8 mouse cellular contexts compared by ENCODE assay signal in the genomic region with DNA sequence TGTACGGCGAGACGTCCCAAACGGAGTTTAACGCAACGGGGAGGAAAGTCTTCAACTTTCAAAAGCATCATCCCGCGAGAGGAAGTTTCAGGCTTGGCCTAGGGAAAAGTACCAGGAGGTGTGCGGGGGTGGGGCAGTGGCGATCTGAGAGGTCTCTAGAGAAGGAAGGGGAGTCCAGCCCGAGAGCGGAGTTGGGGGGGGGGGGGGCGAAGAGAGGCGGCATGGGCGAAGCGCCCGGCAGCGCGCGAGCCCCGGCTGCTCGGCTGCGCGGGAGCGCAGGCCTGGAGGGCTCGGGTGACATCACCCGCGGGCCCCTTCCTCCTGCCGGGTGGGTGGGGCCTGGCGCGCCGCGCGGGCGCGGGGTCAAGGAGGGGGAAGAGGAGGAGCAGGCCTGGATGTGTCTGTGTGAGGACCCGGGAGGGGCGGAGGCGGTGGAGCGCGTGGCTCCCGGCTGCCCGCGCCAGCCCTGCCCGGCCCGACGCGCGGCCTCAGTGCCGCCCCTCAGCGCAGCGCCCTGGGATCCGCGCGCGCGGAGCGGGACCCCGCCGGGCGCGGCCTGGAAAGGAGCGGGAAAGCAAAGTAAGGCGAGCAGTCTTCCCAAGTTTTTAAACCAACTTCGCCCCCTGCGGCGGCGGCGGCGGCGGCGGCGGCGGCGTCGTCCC. TPM values are rescaled to one million over a fixed set of nuclear protein-coding genes. Genes with fewer than 3 reads are reported as not detected.
DNase-seq lines count a peak whose midpoint lies in the region; ATAC-seq and TF ChIP-seq lines count a peak whose summit lies in the region.

A gene (plus strand): TSS at position 406 of the 662 bp plus-strand sequence.

- ATAC-seq in intestine, postnatal 0 days = peak; percentile 76
- peak; percentile 94 for ATAC-seq in limb, embryonic 15.5 days (ENCODE audit: insufficient number of reproducible peaks, low FRiP score, low TSS enrichment, low read depth)
- ATAC-seq in midbrain, embryonic 16.5 days = peak; percentile 87

- DNase-seq in spleen, adult 2 months (ENCODE audit: low read depth in 1 of 2, low spot score in 2 of 2) = no peak
- no peak for DNase-seq in spleen, postnatal 14 days (ENCODE audit: low spot score in 2 of 2)
- peak; percentile 94 for DNase-seq in embryo, embryonic 9.5 days (ENCODE audit: extremely low spot score)
- DNase-seq in heart, adult 11 months = peak; percentile 99
- DNase-seq in testis, postnatal 14 days (ENCODE audit: low spot score) = peak; percentile 81

- no peak for TF ChIP-seq POLR2A in spleen, adult 2 months (IDR thresholded peaks at IDR 0.05; ENCODE audit: low read depth, low read length)

- no peak for TF ChIP-seq CTCF in spleen, adult 2 months (IDR thresholded peaks at IDR 0.05; ENCODE audit: extremely low read depth, insufficient read depth, insufficient read length, insufficient replicate concordance)
- TF ChIP-seq CTCF in intestine, postnatal 0 days (IDR thresholded peaks at IDR 0.05; ENCODE audit: low read depth) = no peak

- no peaks in the 10 kb centered on the region for H3K9me3 ChIP-seq in intestine, postnatal 0 days (ENCODE audit: control insufficient read depth)
- H3K9me3 ChIP-seq in limb, embryonic 15.5 days = no peaks in the 10 kb centered on the region
- no peaks in the 10 kb centered on the region for H3K9me3 ChIP-seq in midbrain, embryonic 16.5 days (replicated peaks; ENCODE audit: control insufficient read depth, low read length, poor library complexity, severe bottlenecking)

- peaks cover 6% of the 10 kb centered on the region; the same call in 1 of the 2 replicates for H3K27me3 ChIP-seq in spleen, adult 2 months (ENCODE audit: control insufficient read depth, insufficient read depth, low read length)
- H3K27me3 ChIP-seq in intestine, postnatal 0 days (replicated peaks; ENCODE audit: control insufficient read depth, insufficient read depth, low read length) = peaks cover 30% of the 10 kb centered on the region
- no peaks in the 10 kb centered on the region for H3K27me3 ChIP-seq in limb, embryonic 15.5 days
- H3K27me3 ChIP-seq in midbrain, embryonic 16.5 days (ENCODE audit: control insufficient read depth, insufficient read depth, low read depth, low read length) = peaks cover 3% of the 10 kb centered on the region

- H3K9ac ChIP-seq in intestine, postnatal 0 days (ENCODE audit: low read depth, low read length) = peak within 1 kb of the TSS; percentile 65
- peak within 1 kb of the TSS; percentile 95 for H3K9ac ChIP-seq in limb, embryonic 15.5 days
- H3K9ac ChIP-seq in midbrain, embryonic 16.5 days (ENCODE audit: low read depth, low read length) = peak within 1 kb of the TSS; percentile 75

- H3K4me3 ChIP-seq in spleen, adult 2 months (ENCODE audit: extremely low read depth, insufficient read depth, insufficient read length) = peak within 1 kb of the TSS; percentile 33
- peak within 1 kb of the TSS; percentile 65 for H3K4me3 ChIP-seq in intestine, postnatal 0 days (ENCODE audit: low read depth, low read length)
- H3K4me3 ChIP-seq in limb, embryonic 15.5 days = peak within 1 kb of the TSS; percentile 89
- H3K4me3 ChIP-seq in midbrain, embryonic 16.5 days (ENCODE audit: low read depth, low read length) = peak within 1 kb of the TSS; percentile 78

- no peaks in the 10 kb centered on the region for H3K36me3 ChIP-seq in spleen, adult 2 months (ENCODE audit: control insufficient read depth, insufficient read depth, low read length)
- no peaks in the 10 kb centered on the region for H3K36me3 ChIP-seq in intestine, postnatal 0 days (ENCODE audit: control insufficient read depth, insufficient read depth)
- H3K36me3 ChIP-seq in limb, embryonic 15.5 days = no peaks in the 10 kb centered on the region
- H3K36me3 ChIP-seq in midbrain, embryonic 16.5 days (ENCODE audit: control insufficient read depth, insufficient read depth, low read length) = no peaks in the 10 kb centered on the region

- peak within 1 kb of the TSS; percentile 75 for H3K4me2 ChIP-seq in intestine, postnatal 0 days (replicated peaks; ENCODE audit: low read depth)
- H3K4me2 ChIP-seq in limb, embryonic 15.5 days = peak within 1 kb of the TSS; percentile 59
- H3K4me2 ChIP-seq in midbrain, embryonic 16.5 days (ENCODE audit: low read length) = peak within 1 kb of the TSS; percentile 98

- no peak within 1 kb of the TSS; the same call in 1 of the 2 replicates for H3K27ac ChIP-seq in spleen, adult 2 months (ENCODE audit: insufficient read depth, low read length)
- peak within 1 kb of the TSS; percentile 82 for H3K27ac ChIP-seq in intestine, postnatal 0 days (ENCODE audit: low read depth, low read length)
- H3K27ac ChIP-seq in limb, embryonic 15.5 days = peak within 1 kb of the TSS; percentile 99
- H3K27ac ChIP-seq in midbrain, embryonic 16.5 days (ENCODE audit: low read length) = peak within 1 kb of the TSS; percentile 83

- WGBS in spleen, adult 2 months = 2% methylated on average over 57 of the region's 76 CpGs
- under 1% methylated on average over 49 of the region's 76 CpGs for WGBS in intestine, postnatal 0 days
- under 1% methylated on average over 47 of the region's 76 CpGs for WGBS in limb, embryonic 15.5 days
- WGBS in midbrain, embryonic 16.5 days = under 1% methylated on average over 60 of the region's 76 CpGs

- H3K4me1 ChIP-seq in spleen, adult 2 months (ENCODE audit: control insufficient read depth, insufficient read depth, insufficient read length) = no peaks in the 10 kb centered on the region
- H3K4me1 ChIP-seq in intestine, postnatal 0 days (replicated peaks; ENCODE audit: control insufficient read depth, insufficient read depth, low read length) = no peaks in the 10 kb centered on the region
- H3K4me1 ChIP-seq in limb, embryonic 15.5 days = peaks cover 17% of the 10 kb centered on the region
- peaks cover 15% of the 10 kb centered on the region for H3K4me1 ChIP-seq in midbrain, embryonic 16.5 days (ENCODE audit: control insufficient read depth, insufficient read depth, low read length)

RNA-seq across cellular contexts. Expression of the gene that starts here (rescaled TPM):
- polyA plus RNA-seq in spleen, adult 2 months (2012; rRNA removed) = 0.49 and 0.50 TPM in 2 replicates
- 4.4 and 5.0 TPM in 2 replicates for polyA plus RNA-seq in intestine, postnatal 0 days (2015; fragmentation: Nextera tagmentation; extraction: Ambion mirVana)
- polyA plus RNA-seq in limb, embryonic 15.5 days (2015; fragmentation: Nextera tagmentation; extraction: Ambion mirVana) = 25.4 and 30.1 TPM in 2 replicates
- 4.8 and 5.2 TPM in 2 replicates for polyA plus RNA-seq in midbrain, embryonic 16.5 days (2015; fragmentation: Nextera tagmentation; extraction: Ambion mirVana)

Comparison
In these comparisons a context has a peak if more than half of its experiments do, and no peak if none do; other contexts are left out.
1. DNase-seq: peak in embryo, embryonic 9.5 days (single experiment), heart, adult 11 months (single experiment) and testis, postnatal 14 days (single experiment); none in spleen, adult 2 months (0 of 2) and spleen, postnatal 14 days (0 of 2).
2. H3K4me3 ChIP-seq: peak in every context shown above with its lines; median percentile 89 in limb, embryonic 15.5 days; 78 in midbrain, embryonic 16.5 days; 65 in intestine, postnatal 0 days; 33 in spleen, adult 2 months.
3. Peak in every context shown above with its lines, with median percentiles within 50 percentile points of each other: ATAC-seq, H3K4me2 ChIP-seq and H3K9ac ChIP-seq.